Mouse (Mus musculus) lung, adult 18-20 months (tissue): ENCODE data around the gene Krt18.
"Not testable (repeated sequence)": the region's sequence is repeated elsewhere in the genome, so short reads cannot be mapped to it uniquely, and the experiment has no call there.

ENCODE experiments used
- DNase-seq, 2 experiments: peaks; one replicate each; pipeline ENCODE4 v3.0.0; 2022; ENCODE audit warnings: mixed read lengths in 2 of 2

Gene Krt18

GRCm38 (mm10) chr15:102028040-102028439 is at the start of gene Krt18:
Gene Krt18 (plus strand): TSS chr15:102028180.
- DNase-seq: peak; percentile 74 to 81

GRCm38 (mm10) chr15:101980849-101981248 is 47.1 kb upstream of the Krt18 start:
- peak; percentile 87 to 92 for DNase-seq

GRCm38 (mm10) chr15:101983315-101983948 is 44.5 kb upstream of the Krt18 start:
- no peak for DNase-seq

GRCm38 (mm10) chr15:101983949-101984601 is 43.9 kb upstream of the Krt18 start:
- peak; percentile 92 to 95 for DNase-seq

- no peak for DNase-seq
Observed at GRCm38 (mm10) chr15:101984746-101985145, 43.2 kb upstream of the Krt18 start.

GRCm38 (mm10) chr15:101988119-101988518 is 39.9 kb upstream of the Krt18 start:
- DNase-seq: peak; percentile 80 to 83

- no peak for DNase-seq
Observed at GRCm38 (mm10) chr15:101988714-101989113, 39.3 kb upstream of the Krt18 start.

GRCm38 (mm10) chr15:101990946-101991345 is 37.0 kb upstream of the Krt18 start:
- no peak for DNase-seq

GRCm38 (mm10) chr15:101994365-101994764 is 33.6 kb upstream of the Krt18 start:
- DNase-seq: no peak

GRCm38 (mm10) chr15:101995484-101996236 is 32.3 kb upstream of the Krt18 start:
- no peak for DNase-seq

- not testable (repeated sequence) for DNase-seq
Observed at GRCm38 (mm10) chr15:101996450-101997078, 31.4 kb upstream of the Krt18 start.

GRCm38 (mm10) chr15:101999156-101999555 is 28.8 kb upstream of the Krt18 start:
- no peak for DNase-seq

- DNase-seq: no peak
Observed at GRCm38 (mm10) chr15:101999676-102000335, 28.2 kb upstream of the Krt18 start.

- DNase-seq: peak; percentile 74 to 78
Observed at GRCm38 (mm10) chr15:102002646-102003488, 25.1 kb upstream of the Krt18 start.

GRCm38 (mm10) chr15:102003516-102003915 is 24.5 kb upstream of the Krt18 start:
- DNase-seq: peak; percentile 59 to 70

GRCm38 (mm10) chr15:102004189-102004588 is 23.8 kb upstream of the Krt18 start, which contains the start of gene Krt8:
Gene Krt8 (minus strand): TSS chr15:102004482.
- peak; percentile 88 to 92 for DNase-seq

GRCm38 (mm10) chr15:102005290-102005689 is 22.7 kb upstream of the Krt18 start:
- peak in 1 of 2 experiments; percentile 32 for DNase-seq

- DNase-seq: peak; percentile 76 to 86
Observed at GRCm38 (mm10) chr15:102006317-102006716, 21.7 kb upstream of the Krt18 start.

GRCm38 (mm10) chr15:102007097-102008069 is 20.6 kb upstream of the Krt18 start:
- peak in 1 of 2 experiments; percentile 65 for DNase-seq

- DNase-seq: no peak
Observed at GRCm38 (mm10) chr15:102010569-102011245, 17.3 kb upstream of the Krt18 start.
